Mouse (Mus musculus): ENCODE data around the gene Klhl5.
A peak's percentile ranks its signal among the peaks of the same experiment; 100 is the strongest.

The Klhl5 gene

GRCm38 (mm10) chr5:65149706-65150105, 42.4 kb downstream of the Klhl5 start:
- DNase-seq (ENCODE audit: low read depth) = no peak

- DNase-seq (ENCODE audit: low read depth) = no peak
Observed at GRCm38 (mm10) chr5:65150376-65150955, 43.1 kb downstream of the Klhl5 start.

GRCm38 (mm10) chr5:65151276-65151675, 43.9 kb downstream of the Klhl5 start:
- no peak for DNase-seq (ENCODE audit: low read depth)

GRCm38 (mm10) chr5:65151767-65152166, 44.4 kb downstream of the Klhl5 start:
- DNase-seq (ENCODE audit: low read depth) = no peak

GRCm38 (mm10) chr5:65154287-65154686, 46.9 kb downstream of the Klhl5 start:
- no peak for DNase-seq (ENCODE audit: low read depth)

DNA sequence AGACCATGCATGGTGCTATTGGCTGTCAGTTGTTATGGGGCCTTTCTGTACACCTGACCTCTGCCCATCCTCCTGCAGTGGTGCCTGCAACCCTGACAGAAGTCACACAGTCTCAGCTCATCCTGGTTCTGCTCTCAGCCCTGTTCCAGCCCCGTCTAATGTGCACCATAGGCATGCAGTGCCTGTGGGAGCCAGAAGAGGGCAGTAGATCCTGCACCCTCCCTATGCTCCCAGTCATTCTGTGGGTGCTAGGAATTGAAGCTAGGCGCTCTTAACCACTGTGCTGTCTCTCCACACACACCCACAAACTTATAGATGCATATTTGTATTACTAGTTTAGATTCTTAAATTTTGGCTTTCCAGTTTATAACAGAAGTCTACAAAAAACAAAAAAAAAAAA, 49.5 kb downstream of the Klhl5 start:
- peak; percentile 33 for DNase-seq (ENCODE audit: low read depth)

- no peak for DNase-seq (ENCODE audit: low read depth)
Observed at GRCm38 (mm10) chr5:65157412-65158381, 50.4 kb downstream of the Klhl5 start.

GRCm38 (mm10) chr5:65158696-65159305, 51.5 kb downstream of the Klhl5 start:
- no peak for DNase-seq (ENCODE audit: low read depth)

DNA sequence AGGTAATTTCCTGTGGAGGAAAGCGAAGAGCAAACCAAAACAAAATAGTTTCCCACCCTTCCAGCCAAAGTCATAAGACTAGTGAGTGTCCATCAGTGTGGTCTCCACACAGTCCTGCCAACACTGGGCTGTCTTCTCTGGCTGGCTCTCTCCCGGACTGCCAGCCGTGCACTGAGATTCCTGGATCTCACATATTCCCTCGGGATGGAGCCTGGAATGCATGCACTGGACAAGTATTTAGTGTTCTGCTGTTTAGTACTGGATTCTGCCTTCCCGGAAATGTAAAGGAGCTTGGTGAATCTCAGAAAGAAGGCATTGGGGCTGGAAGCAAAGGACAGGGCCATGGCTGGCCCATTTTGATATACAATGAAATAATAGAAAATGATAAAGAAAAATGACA, 55.7 kb downstream of the Klhl5 start:
- no peak for DNase-seq (ENCODE audit: low read depth)

GRCm38 (mm10) chr5:65163489-65164092, 56.3 kb downstream of the Klhl5 start:
- no peak for DNase-seq (ENCODE audit: low read depth)

DNA sequence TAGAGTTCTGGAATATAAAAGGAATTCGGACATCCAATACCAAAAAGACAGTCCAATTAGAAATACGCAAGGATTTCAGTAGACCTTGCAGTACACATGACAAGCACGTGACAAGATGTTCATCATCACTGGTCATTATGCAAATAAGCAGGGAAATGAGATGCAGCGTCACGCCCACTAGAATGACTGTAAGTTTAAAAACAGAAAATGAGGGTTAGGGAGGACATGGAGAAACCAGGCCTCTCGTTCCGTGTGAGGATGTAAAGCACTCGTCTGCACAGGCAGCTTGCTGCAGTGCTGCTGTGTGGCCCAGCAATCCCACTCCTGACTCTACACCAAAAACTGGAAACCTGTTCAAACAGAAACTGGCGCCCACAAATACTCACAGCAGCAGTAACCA, 62.9 kb downstream of the Klhl5 start:
- no peak for DNase-seq (ENCODE audit: low read depth)

GRCm38 (mm10) chr5:65175035-65175917, 67.9 kb downstream of the Klhl5 start:
- no peak for DNase-seq (ENCODE audit: low read depth)

DNA sequence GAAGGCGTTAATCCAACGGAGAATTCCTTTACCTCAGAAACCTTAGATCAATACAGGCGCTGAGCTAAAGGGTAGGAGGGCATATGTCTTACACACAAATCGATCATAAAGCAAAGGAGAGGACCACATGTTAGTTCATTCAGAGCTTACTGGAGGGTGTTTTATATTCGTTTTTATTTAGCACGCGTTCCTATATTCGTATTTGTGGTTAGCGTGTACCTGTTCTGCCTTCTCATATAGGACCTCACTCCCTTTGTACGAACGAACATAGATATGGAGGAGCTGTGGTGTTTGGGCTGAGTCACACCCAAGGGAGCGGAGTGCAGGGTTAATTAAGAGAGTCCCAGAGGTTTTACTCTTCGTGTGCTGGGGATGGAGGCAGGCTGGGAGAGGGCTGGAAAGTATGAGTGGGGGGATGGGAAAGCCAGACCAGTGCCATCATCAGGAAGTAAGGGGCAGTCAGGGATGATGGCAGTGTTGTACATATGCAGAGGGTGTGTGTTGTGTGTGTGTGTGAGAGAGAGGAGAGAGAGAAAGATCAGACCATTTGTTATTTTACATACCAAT, 68.7 kb downstream of the Klhl5 start:
- DNase-seq (ENCODE audit: low read depth) = no peak

DNA sequence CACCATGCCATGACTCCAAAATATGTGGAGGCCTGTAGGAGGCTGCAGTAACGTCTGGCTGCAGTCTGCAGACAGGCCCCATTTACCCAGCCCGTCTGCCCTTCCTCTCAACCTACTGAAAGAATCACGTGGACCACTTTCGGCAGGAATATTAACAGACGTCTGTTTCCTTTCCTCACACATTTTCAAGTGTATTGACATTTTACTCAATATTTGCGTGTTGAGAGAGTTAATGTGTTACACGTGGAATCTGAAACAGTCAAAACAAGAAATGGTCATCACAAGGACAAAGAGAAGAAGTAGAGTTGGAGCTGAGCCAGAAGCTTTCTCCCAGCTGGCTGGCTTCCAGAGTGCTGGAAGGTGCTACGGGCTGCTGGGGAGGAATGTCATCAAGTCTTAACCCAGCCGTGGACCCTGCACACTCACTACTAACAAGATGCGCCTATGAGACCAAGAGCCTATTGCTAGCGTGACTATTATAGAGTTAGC, 69.7 kb downstream of the Klhl5 start:
- no peak for DNase-seq (ENCODE audit: low read depth)

DNA sequence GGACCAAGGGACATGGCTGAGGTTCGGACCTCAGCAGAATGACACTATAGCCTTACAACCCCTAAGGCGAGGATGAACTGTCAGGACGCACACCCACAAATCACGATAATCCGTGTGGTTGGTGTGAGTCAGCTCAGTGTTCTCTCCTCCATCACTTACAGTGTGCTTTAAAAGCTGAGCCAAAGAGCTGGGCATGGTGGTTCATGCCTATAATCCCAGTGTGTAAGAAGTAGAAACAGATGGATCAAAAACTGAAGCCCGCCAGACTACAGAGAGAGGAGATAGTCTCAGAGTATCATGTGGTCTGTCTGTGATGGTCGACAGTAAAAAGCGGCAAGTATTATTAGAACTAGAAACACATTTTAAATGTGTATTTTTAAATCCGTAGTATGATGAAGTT, 71.1 kb downstream of the Klhl5 start:
- DNase-seq (ENCODE audit: low read depth) = no peak

- DNase-seq (ENCODE audit: low read depth) = no peak
Observed at GRCm38 (mm10) chr5:65181160-65181793, 73.9 kb downstream of the Klhl5 start.

DNA sequence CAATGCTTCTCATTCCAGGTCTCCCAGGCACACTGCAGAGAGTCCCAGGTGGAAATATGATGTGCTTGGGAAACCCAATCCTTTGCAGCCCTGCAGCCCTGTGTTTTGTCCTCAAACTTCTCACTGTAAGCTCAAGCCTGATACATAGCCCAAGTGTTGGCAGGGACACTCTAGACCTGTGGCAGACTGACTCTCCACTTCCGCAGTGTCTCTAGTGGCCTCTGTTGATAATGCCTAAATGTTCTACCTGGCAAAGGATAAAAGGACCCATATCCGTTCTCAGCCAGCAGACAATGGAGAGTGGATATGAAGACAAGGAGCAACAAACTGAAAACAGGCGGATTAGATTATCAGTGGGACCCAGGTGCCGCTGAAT, 74.4 kb downstream of the Klhl5 start:
- DNase-seq (ENCODE audit: low read depth) = no peak

GRCm38 (mm10) chr5:65182268-65182667, 74.9 kb downstream of the Klhl5 start:
- DNase-seq (ENCODE audit: low read depth) = no peak

GRCm38 (mm10) chr5:65191601-65192000, 84.3 kb downstream of the Klhl5 start:
- DNase-seq (ENCODE audit: low read depth) = no peak

- DNase-seq (ENCODE audit: low read depth) = no peak
Observed at GRCm38 (mm10) chr5:65194441-65194840, 87.1 kb downstream of the Klhl5 start.
